Mouse (Mus musculus) midbrain, embryonic 11.5 days (tissue): ENCODE results near the gene Fam214a. TPM values are rescaled to one million over a fixed set of nuclear protein-coding genes. Genes with fewer than 3 reads are reported as not detected.

Source experiments
- ATAC-seq: fragments of 200-750 bp; cut with Nextera tagmentation; 2 replicates; pipeline ENCODE4 v1.8.0; 2017; ENCODE audit warnings: moderate TSS enrichment, moderate library complexity; ENCODE audit not compliant: low FRiP score
- DNase-seq: peaks from one replicate; pipeline ENCODE4 v3.0.0; 2015; ENCODE audit warnings: low spot score; ENCODE audit errors: missing footprints
- H3K27ac ChIP-seq: fragments of 300-500 bp; sonication (generic); 2 replicates; pipeline ENCODE4 v1.5.1; 2014; ENCODE audit warnings: low read depth, low read length
- H3K27me3 ChIP-seq: fragments of 300-500 bp; sonication (generic); 2 replicates; pipeline ENCODE4 v1.6.1; 2014; ENCODE audit warnings: mild to moderate bottlenecking, low read length, moderate library complexity, mixed read lengths; ENCODE audit not compliant: control insufficient read depth, insufficient read depth
- H3K36me3 ChIP-seq: fragments of 300-500 bp; sonication (generic); 2 replicates; pipeline ENCODE4 v1.6.1; 2014; ENCODE audit warnings: mild to moderate bottlenecking, low read length, moderate library complexity, mixed read lengths; ENCODE audit not compliant: control insufficient read depth, insufficient read depth
- H3K4me1 ChIP-seq: fragments of 300-500 bp; sonication (generic); 2 replicates; pipeline ENCODE4 v1.6.1; 2014; ENCODE audit warnings: low read length; ENCODE audit not compliant: control insufficient read depth, insufficient read depth
- H3K4me2 ChIP-seq: fragments of 300-500 bp; sonication (generic); 2 replicates; pipeline ENCODE4 v1.6.1; 2014; ENCODE audit warnings: mild to moderate bottlenecking, moderate library complexity
- H3K4me3 ChIP-seq: fragments of 300-500 bp; sonication (generic); 2 replicates; pipeline ENCODE4 v1.5.1; 2014; ENCODE audit warnings: low read depth, low read length
- H3K9ac ChIP-seq: fragments of 300-500 bp; sonication (generic); 2 replicates; pipeline ENCODE4 v1.6.1; 2014; ENCODE audit warnings: low read length
- H3K9me3 ChIP-seq: fragments of 300-500 bp; sonication (generic); 2 replicates; pipeline ENCODE4 v1.6.1; 2016; ENCODE audit warnings: low read length; ENCODE audit not compliant: control insufficient read depth
- WGBS: fragments of 180-500 bp; shearing (Covaris S2); extraction: QIAGEN DNeasy Blood & Tissue Kit; methylation state at CpG from one replicate; pipeline ENCODE4 v1.1.7; 2014; 5-methylcytosine and 5-hydroxymethylcytosine counted together
- polyA plus RNA-seq: library from polyadenylated mRNA; unstranded; fragments of >200 nt; fragmentation: Nextera tagmentation; extraction: Ambion mirVana; gene quantifications from 2 replicates; pipeline ENCODE4 v1.2.1, GENCODE M21; 2014

Fam214a gene
- polyA plus RNA-seq, result 17.6 and 18.9 TPM in 2 replicates

DNA sequence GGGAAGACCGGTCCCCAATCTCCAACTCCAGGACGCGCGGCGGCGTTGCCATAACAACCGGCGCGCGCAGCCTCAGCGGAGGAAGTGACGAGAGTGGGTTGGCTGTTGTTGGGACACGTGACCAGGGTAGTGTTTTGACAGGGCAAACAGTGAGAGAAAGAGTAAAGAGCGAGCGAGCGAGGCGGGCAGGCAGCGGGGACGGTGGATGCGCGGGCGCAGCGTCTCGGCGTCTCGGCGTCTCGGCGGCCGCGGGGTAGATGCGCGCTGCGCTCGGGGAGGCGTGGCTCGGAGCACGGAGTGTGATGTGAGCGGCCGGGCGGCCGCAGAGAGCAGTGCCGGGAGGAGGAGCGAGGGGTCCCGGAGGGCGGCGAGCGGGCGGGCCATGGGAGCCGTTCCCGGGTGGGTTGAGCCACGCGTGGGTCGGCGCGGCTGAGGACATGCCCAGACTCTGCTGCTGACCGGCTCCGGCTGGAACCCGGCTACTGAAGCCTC is at the start of gene Fam214a:
Gene Fam214a (plus strand): TSS at position 129 of the 492 bp plus-strand sequence.
- Histone ChIP-seq H3K4me2 (peak within 1 kb of the TSS; percentile 92), H3K9me3 (no peaks in the 10 kb centered on the region; the same call in 1 of the 2 replicates), H3K4me3 (peak within 1 kb of the TSS; percentile 69), H3K9ac (peak within 1 kb of the TSS; percentile 73), H3K36me3 (no peaks in the 10 kb centered on the region), H3K4me1 (peaks cover 9% of the 10 kb centered on the region), H3K27ac (peak within 1 kb of the TSS; percentile 92), H3K27me3 (no peaks in the 10 kb centered on the region)
- DNase-seq, result peak; percentile 99
- WGBS, result under 1% methylated on average over 44 of the region's 59 CpGs
- peak; percentile 98 for ATAC-seq

DNA sequence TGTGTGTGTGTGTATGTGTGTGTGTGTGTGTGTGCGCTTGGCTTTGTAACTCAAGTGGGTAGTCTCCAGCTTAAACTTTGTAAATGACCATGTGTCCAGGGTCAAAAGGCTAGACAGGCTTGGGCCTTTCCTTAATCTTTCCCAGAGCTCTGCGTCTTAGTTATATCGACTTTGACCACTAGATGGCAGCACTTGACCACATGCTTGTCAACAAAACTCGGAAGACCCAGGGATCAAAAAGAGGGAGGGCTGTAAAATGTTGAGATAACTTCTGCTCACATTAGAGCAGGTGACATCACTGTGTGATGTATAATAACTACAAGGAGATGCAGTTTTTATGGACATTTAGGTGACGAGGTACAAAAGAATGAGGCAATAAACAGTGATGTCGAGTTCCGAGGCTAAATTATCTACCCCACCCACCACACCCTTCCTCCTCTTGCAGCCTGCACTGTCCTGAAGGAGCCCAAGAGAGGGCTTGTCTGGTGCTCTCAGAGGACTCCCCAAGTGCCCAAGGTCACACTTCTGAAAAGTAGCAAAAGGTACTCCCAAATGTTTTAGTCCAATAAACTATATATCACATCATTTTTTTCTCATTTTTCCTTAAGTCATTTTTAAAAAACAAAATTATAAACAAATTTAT is 47.7 kb upstream of the Fam214a start:
- Histone ChIP-seq H3K4me3 (no peak overlapping the region), H3K27ac (no peak overlapping the region), H3K36me3 (no peaks in the 10 kb centered on the region), H3K27me3 (no peaks in the 10 kb centered on the region), H3K9ac (no peak overlapping the region), H3K9me3 (no peaks in the 10 kb centered on the region), H3K4me1 (no peaks in the 10 kb centered on the region), H3K4me2 (no peak overlapping the region)
- 23% methylated on average over 7 of the region's 7 CpGs for WGBS
- ATAC-seq (peak; percentile 69), DNase-seq (peak; percentile 98)

DNA sequence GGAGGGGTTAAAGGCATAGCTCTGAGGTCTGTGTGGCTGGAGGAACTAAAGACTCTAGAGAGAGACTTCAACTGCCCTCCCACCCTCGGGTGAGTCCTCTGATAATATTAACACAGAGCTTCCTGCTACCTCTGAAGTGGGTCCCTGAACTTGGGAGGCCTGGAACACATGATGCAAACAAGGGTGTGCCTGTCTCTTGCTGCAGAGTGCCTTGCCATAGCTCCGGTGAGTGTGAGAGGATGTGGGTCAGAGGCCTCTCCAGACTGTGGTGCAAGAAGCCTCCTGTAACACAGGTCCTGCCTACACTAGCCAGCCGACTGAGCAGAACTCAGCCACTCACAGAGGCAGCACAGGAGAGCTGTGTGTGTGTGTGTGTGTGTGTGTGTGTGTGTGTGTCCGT is 45.7 kb upstream of the Fam214a start:
- Histone ChIP-seq H3K4me2 (no peak overlapping the region), H3K9me3 (no peaks in the 10 kb centered on the region), H3K4me3 (no peak overlapping the region), H3K9ac (no peak overlapping the region), H3K36me3 (no peaks in the 10 kb centered on the region), H3K27ac (no peak overlapping the region), H3K27me3 (no peaks in the 10 kb centered on the region), H3K4me1 (no peaks in the 10 kb centered on the region)
- no peak for DNase-seq
- ATAC-seq, result no peak
- 67% methylated on average over 4 of the region's 4 CpGs for WGBS

DNA sequence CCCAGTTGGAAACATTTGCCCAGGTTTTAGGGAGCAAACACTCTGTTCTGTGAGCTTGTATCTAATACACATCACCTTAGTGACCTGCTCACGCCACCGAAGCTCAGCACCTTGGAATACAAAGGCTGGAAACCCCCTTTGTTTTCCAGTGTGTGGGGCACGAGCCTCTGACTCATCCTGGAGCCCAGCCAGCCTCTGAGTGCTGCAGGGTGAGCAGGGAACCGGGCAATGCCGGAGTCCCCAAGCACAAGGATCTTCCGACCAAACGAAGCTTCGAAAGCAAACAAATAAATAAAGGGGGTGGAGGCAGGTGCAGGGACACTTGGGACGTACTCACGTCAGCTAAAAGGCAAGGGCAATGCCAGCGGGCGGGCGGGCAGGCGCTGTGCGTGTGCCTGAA is 43.4 kb upstream of the Fam214a start:
- DNase-seq, result no peak
- 77% methylated on average over 15 of the region's 15 CpGs for WGBS

DNA sequence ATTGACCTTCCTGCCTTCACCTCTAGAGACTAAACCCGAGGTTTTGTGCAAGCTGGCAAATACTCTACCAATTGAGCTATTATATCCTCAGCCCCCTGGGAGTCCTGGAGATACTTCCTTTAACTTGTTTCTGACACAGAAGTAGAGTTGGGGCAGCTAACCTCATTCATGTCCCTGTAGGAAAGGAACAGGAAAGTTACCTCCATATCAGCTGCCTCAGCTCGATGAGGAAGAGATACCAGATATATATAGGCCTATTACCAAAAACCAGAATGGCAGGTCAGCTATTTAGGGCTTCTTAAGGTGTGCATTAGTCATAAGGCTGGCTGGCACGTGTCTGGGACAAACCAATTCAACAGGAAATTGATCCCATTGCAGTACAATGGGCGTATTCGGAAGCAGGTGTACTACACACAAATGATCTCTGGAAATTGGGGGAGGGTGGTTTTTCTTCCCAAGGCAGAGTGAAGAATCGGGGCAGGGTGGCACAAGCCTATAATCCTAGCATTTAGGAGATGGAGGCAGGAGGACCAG is 42.4 kb upstream of the Fam214a start:
- no peak overlapping the region for H3K27ac ChIP-seq
- no peaks in the 10 kb centered on the region for H3K27me3 ChIP-seq
- WGBS, result 84% methylated on average over 6 of the region's 6 CpGs
- H3K4me1 ChIP-seq, result no peaks in the 10 kb centered on the region
- H3K4me3 ChIP-seq, result no peak overlapping the region
- ATAC-seq (no peak), DNase-seq (no peak)
- H3K9ac ChIP-seq, result no peak overlapping the region
- no peaks in the 10 kb centered on the region for H3K36me3 ChIP-seq
- H3K4me2 ChIP-seq, result no peak overlapping the region
- H3K9me3 ChIP-seq, result no peaks in the 10 kb centered on the region

More for the DNA sequence above, 43.4 kb upstream of the Fam214a start:
- no peak for ATAC-seq
- Histone ChIP-seq H3K27ac (no peak overlapping the region), H3K4me1 (no peaks in the 10 kb centered on the region), H3K9ac (no peak overlapping the region), H3K4me3 (no peak overlapping the region), H3K4me2 (no peak overlapping the region), H3K36me3 (no peaks in the 10 kb centered on the region), H3K9me3 (no peaks in the 10 kb centered on the region), H3K27me3 (no peaks in the 10 kb centered on the region)

DNA sequence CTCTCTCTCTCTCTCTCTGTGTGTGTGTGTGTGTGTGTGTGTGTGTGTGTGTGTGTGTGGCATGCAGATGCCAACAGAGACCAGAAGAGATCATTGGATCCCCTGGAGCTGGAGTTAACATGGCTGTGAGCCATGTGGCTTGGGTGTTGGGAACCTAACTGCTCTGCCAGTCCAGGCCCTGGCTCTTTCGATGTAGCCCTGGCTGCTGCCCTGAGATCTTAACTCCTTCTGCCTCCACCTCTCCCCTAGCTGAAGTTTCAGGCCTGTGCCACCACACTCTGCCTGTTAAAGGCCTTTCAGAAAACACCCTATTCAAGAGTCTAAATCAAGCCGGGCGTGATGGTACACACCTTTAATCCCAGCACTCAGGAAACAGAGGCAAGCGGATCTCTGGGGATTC is 41.3 kb upstream of the Fam214a start:
- 84% methylated on average over 4 of the region's 4 CpGs for WGBS
- Histone ChIP-seq H3K9me3 (no peaks in the 10 kb centered on the region), H3K9ac (no peak overlapping the region), H3K4me1 (no peaks in the 10 kb centered on the region), H3K27ac (no peak overlapping the region), H3K36me3 (no peaks in the 10 kb centered on the region), H3K27me3 (no peaks in the 10 kb centered on the region), H3K4me2 (no peak overlapping the region), H3K4me3 (no peak overlapping the region)
- ATAC-seq (no peak), DNase-seq (peak; percentile 81)

DNA sequence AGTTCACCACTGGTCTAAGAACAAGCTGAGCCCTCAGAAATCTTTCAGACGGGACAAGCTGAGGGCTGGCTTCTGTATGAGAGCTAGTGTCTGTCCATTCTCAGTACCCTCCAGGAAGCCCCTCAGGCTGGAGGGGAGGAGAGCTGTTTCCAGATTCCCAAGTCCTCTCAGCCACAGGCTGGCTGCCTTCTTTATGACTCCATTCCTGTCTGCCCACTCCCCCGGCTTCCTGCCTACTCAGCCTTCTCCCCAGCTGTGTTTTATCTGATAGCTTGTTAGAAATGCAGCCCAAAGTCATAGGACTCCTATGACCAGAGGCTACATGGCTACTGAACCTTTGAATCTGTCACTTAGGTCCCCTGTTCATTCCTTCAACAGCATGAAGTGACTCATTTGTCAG is 40.8 kb upstream of the Fam214a start:
- H3K4me1 ChIP-seq, result no peaks in the 10 kb centered on the region
- WGBS, result 66% methylated on average over 2 of the region's 2 CpGs
- H3K9me3 ChIP-seq, result no peaks in the 10 kb centered on the region
- ATAC-seq (no peak), DNase-seq (no peak)
- no peak overlapping the region for H3K27ac ChIP-seq
- H3K27me3 ChIP-seq, result no peaks in the 10 kb centered on the region
- H3K4me3 ChIP-seq, result no peak overlapping the region
- no peak overlapping the region for H3K4me2 ChIP-seq
- H3K36me3 ChIP-seq, result no peaks in the 10 kb centered on the region
- H3K9ac ChIP-seq, result no peak overlapping the region

DNA sequence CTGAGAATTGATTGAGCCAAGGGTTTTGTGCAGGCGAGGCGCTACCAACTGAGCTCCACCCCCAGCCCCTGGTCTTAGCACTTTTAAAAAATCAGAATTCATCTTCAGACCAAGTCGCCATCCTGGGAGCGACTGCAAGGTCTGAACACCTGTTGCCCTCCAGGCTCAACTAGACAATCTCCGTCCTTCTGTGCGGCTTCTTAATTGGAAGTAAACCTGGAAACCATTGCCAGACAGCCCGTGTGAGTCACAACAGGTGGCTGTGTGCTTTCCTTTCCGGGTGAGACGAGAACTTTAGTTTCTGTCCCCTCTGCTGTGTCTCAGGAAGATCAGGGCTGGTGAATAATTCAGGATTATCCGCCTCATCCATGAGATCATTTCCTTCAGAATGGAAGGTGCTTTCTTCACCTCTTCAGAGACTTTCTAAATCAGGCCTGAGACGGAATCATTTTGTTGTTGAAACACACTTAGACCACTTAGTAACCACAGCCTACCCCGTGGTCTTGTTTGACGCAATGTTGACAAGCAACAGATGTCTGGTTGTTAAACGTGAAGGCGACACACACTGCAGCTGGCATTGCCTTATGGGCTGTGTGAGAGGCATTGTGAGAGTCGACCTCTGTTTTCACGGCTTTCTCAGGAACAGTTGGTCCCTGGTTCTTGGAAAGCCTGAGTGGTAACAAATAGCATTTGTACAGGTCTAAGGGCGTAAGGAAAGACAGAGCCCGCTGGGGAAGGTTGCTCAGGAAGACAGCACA is 39.9 kb upstream of the Fam214a start:
- Histone ChIP-seq H3K4me2 (no peak overlapping the region), H3K27ac (no peak overlapping the region), H3K9ac (no peak overlapping the region), H3K4me3 (no peak overlapping the region), H3K27me3 (no peaks in the 10 kb centered on the region), H3K4me1 (no peaks in the 10 kb centered on the region), H3K36me3 (no peaks in the 10 kb centered on the region), H3K9me3 (no peaks in the 10 kb centered on the region)
- DNase-seq (peak; percentile 72), ATAC-seq (no peak)
- WGBS, result 79% methylated on average over 19 of the region's 19 CpGs

DNA sequence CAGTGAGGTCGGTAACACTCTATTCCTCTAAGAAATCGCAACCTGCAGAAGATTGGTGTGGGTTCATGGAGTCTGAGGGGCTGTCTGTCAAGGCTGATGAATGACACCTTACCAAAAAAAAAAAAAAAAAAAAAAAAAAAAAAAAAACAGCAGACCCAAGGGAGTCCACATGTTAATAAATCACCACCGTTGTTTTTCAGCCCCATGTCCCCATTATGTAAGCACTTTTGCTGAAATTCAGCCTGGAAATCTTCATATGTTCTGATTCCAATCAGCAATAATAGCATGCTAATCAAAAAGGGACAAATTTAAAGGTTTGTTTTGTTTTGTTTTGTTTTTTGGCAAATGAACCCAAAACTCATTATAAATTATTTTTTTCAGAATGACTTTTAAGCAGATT is 37.1 kb upstream of the Fam214a start:
- DNase-seq, result peak; percentile 60
- no peak overlapping the region for H3K4me2 ChIP-seq
- no peaks in the 10 kb centered on the region for H3K36me3 ChIP-seq
- H3K9me3 ChIP-seq, result no peaks in the 10 kb centered on the region
- H3K4me3 ChIP-seq, result no peak overlapping the region
- H3K9ac ChIP-seq, result no peak overlapping the region
- no peak for ATAC-seq
- H3K27me3 ChIP-seq, result no peaks in the 10 kb centered on the region
- H3K27ac ChIP-seq, result no peak overlapping the region
- WGBS, result 93% methylated on average over 3 of the region's 3 CpGs
- H3K4me1 ChIP-seq, result no peaks in the 10 kb centered on the region
